Mouse (Mus musculus): ENCODE results near the gene Cldn7. TPM values are rescaled to one million over a fixed set of nuclear protein-coding genes. Genes with fewer than 3 reads are reported as not detected.
"Not testable (repeated sequence)": the region's sequence is repeated elsewhere in the genome, so short reads cannot be mapped to it uniquely, and the experiment has no call there.

Gene Cldn7
- not detected in 2 replicates for polyA plus RNA-seq (2012; ENCODE audit: insufficient read depth, insufficient read length, low replicate concordance, missing spikeins)

- WGBS: 13% methylated on average over 24 of the region's 24 CpGs
- TF ChIP-seq POLR2A (IDR thresholded peaks at IDR 0.05; ENCODE audit: insufficient read depth, low read depth, low read length) (no peak), CTCF (IDR thresholded peaks at IDR 0.05; ENCODE audit: insufficient read depth, low read depth, low read length) (no peak)
- H3K4me3 ChIP-seq (ENCODE audit: insufficient read depth, low read depth, low read length): no peak within 1 kb of the TSS
These were observed at the start of gene Cldn7 for GRCm38 (mm10) chr11:69964650-69965270. Gene Cldn7 (plus strand): TSS chr11:69964779.

GRCm38 (mm10) chr11:69914917-69915430 lies 49.6 kb upstream of the Cldn7 start:
- WGBS: 34% methylated on average over 9 of the region's 9 CpGs
- TF ChIP-seq POLR2A (IDR thresholded peaks at IDR 0.05; ENCODE audit: insufficient read depth, low read depth, low read length): no peak
- TF ChIP-seq CTCF (IDR thresholded peaks at IDR 0.05; ENCODE audit: insufficient read depth, low read depth, low read length): no peak

More at GRCm38 (mm10) chr11:69964650-69965270, at the start of gene Cldn7:
- no peak within 1 kb of the TSS for H3K27ac ChIP-seq (ENCODE audit: insufficient read depth, low read depth, low read length)
- peaks cover 14% of the 10 kb centered on the region; the same call in 1 of the 2 replicates for H3K4me1 ChIP-seq (ENCODE audit: control insufficient read depth, insufficient read depth, low read length)

GRCm38 (mm10) chr11:69915667-69916627 lies 48.6 kb upstream of the Cldn7 start:
- H3K4me1 ChIP-seq (ENCODE audit: control insufficient read depth, insufficient read depth, low read length): peaks cover 28% of the 10 kb centered on the region
- H3K27ac ChIP-seq (ENCODE audit: insufficient read depth, low read depth, low read length): no peak overlapping the region
- no peak for TF ChIP-seq CTCF (IDR thresholded peaks at IDR 0.05; ENCODE audit: insufficient read depth, low read depth, low read length)
- TF ChIP-seq POLR2A (IDR thresholded peaks at IDR 0.05; ENCODE audit: insufficient read depth, low read depth, low read length): no peak
- H3K4me3 ChIP-seq (ENCODE audit: insufficient read depth, low read depth, low read length): no peak overlapping the region
- 61% methylated on average over 5 of the region's 5 CpGs for WGBS

More at GRCm38 (mm10) chr11:69914917-69915430, 49.6 kb upstream of the Cldn7 start:
- Histone ChIP-seq H3K4me3 (ENCODE audit: insufficient read depth, low read depth, low read length) (no peak overlapping the region), H3K27ac (ENCODE audit: insufficient read depth, low read depth, low read length) (no peak overlapping the region), H3K4me1 (ENCODE audit: control insufficient read depth, insufficient read depth, low read length) (peaks cover 28% of the 10 kb centered on the region)

GRCm38 (mm10) chr11:69916652-69917378 lies 47.8 kb upstream of the Cldn7 start:
- WGBS: 56% methylated on average over 7 of the region's 7 CpGs
- H3K4me3 ChIP-seq (ENCODE audit: insufficient read depth, low read depth, low read length); H3K27ac ChIP-seq (ENCODE audit: insufficient read depth, low read depth, low read length): not testable (repeated sequence)
- peaks cover 28% of the 10 kb centered on the region for H3K4me1 ChIP-seq (ENCODE audit: control insufficient read depth, insufficient read depth, low read length)

GRCm38 (mm10) chr11:69917379-69917948 lies 47.1 kb upstream of the Cldn7 start:
- H3K4me3 ChIP-seq (ENCODE audit: insufficient read depth, low read depth, low read length): no peak overlapping the region
- TF ChIP-seq POLR2A (IDR thresholded peaks at IDR 0.05; ENCODE audit: insufficient read depth, low read depth, low read length) (no peak), CTCF (IDR thresholded peaks at IDR 0.05; ENCODE audit: insufficient read depth, low read depth, low read length) (no peak)
- 92% methylated on average over 8 of the region's 8 CpGs for WGBS
- no peak overlapping the region for H3K27ac ChIP-seq (ENCODE audit: insufficient read depth, low read depth, low read length)
- H3K4me1 ChIP-seq (ENCODE audit: control insufficient read depth, insufficient read depth, low read length): peaks cover 28% of the 10 kb centered on the region

- Histone ChIP-seq H3K4me1 (ENCODE audit: control insufficient read depth, insufficient read depth, low read length) (peaks cover 27% of the 10 kb centered on the region), H3K27ac (ENCODE audit: insufficient read depth, low read depth, low read length) (no peak overlapping the region), H3K4me3 (ENCODE audit: insufficient read depth, low read depth, low read length) (no peak overlapping the region)
- TF ChIP-seq CTCF (IDR thresholded peaks at IDR 0.05; ENCODE audit: insufficient read depth, low read depth, low read length): no peak
- TF ChIP-seq POLR2A (IDR thresholded peaks at IDR 0.05; ENCODE audit: insufficient read depth, low read depth, low read length): no peak
- 78% methylated on average over 5 of the region's 5 CpGs for WGBS
These were observed 46.5 kb upstream of the Cldn7 start for GRCm38 (mm10) chr11:69918118-69918517.

GRCm38 (mm10) chr11:69919053-69919452 lies 45.5 kb upstream of the Cldn7 start:
- H3K4me3 ChIP-seq (ENCODE audit: insufficient read depth, low read depth, low read length): no peak overlapping the region
- no peak overlapping the region for H3K27ac ChIP-seq (ENCODE audit: insufficient read depth, low read depth, low read length)
- TF ChIP-seq POLR2A (IDR thresholded peaks at IDR 0.05; ENCODE audit: insufficient read depth, low read depth, low read length) (no peak), CTCF (IDR thresholded peaks at IDR 0.05; ENCODE audit: insufficient read depth, low read depth, low read length) (no peak)
- 70% methylated on average over 9 of the region's 9 CpGs for WGBS
- H3K4me1 ChIP-seq (ENCODE audit: control insufficient read depth, insufficient read depth, low read length): peaks cover 21% of the 10 kb centered on the region

- Histone ChIP-seq H3K27ac (ENCODE audit: insufficient read depth, low read depth, low read length) (0 out of 2 replicates have a peak overlapping the region, but pooled peaks have one; percentile 28), H3K4me1 (ENCODE audit: control insufficient read depth, insufficient read depth, low read length) (peaks cover 20% of the 10 kb centered on the region), H3K4me3 (ENCODE audit: insufficient read depth, low read depth, low read length) (peak overlapping the region; percentile 100)
- TF ChIP-seq POLR2A (IDR thresholded peaks at IDR 0.05; ENCODE audit: insufficient read depth, low read depth, low read length) (no peak), CTCF (IDR thresholded peaks at IDR 0.05; ENCODE audit: insufficient read depth, low read depth, low read length) (no peak)
- 1% methylated on average over 17 of the region's 17 CpGs for WGBS
These were observed 44.8 kb upstream of the Cldn7 start for GRCm38 (mm10) chr11:69919661-69920265.
